Mouse (Mus musculus): ENCODE measurements around the gene Myo1f. TPM values are rescaled to one million over a fixed set of nuclear protein-coding genes. Genes with fewer than 3 reads are reported as not detected.

Myo1f gene
- total and polyA plus RNA-seq, 3 experiments = 0.08 to 0.40 TPM; not detected in 1

DNA sequence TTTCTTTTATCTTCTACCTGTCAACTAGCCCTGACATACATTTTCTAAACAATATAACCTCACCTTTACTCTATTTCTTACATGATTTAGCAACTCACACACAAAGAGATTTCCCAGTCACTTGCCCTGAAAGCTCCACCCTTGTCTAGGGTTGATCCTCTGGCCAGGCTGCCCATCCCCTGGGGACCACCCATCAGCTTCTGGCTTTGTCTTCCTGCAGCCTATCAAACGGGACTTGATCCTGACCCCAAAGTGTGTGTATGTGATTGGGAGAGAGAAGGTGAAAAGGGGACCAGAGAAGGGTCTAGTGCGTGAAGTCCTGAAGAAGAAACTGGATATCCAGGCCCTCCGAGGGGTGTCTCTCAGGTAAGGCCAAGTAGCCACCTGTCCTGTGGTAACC lies 45.3 kb downstream of the Myo1f start:
- DNase-seq (ENCODE audit: low read depth, low spot score) = no peak
- no peaks in the 10 kb centered on the region for H3K9me3 ChIP-seq (replicated peaks; ENCODE audit: insufficient read depth, low read length)
- H3K4me3 ChIP-seq (ENCODE audit: control insufficient read depth in 1 of 2, insufficient read depth in 1 of 2, low read depth in 2 of 2, low read length in 2 of 2) = no peak overlapping the region
- no peak overlapping the region for H3K27ac ChIP-seq (ENCODE audit: control insufficient read depth, low read depth, low read length)
- TF ChIP-seq POLR2AphosphoS5 (IDR thresholded peaks at IDR 0.05; ENCODE audit: borderline replicate concordance, low read depth, low read length) = no peak
- no peak for TF ChIP-seq ZNF384 (IDR thresholded peaks at IDR 0.05; ENCODE audit: low read depth, low read length)
- TF ChIP-seq GATA1 (IDR thresholded peaks at IDR 0.05; ENCODE audit: low read depth, low read length) = no peak
- no peak for TF ChIP-seq SMC3 (IDR thresholded peaks at IDR 0.05; ENCODE audit: low read depth, low read length)
- TF ChIP-seq MAZ (IDR thresholded peaks at IDR 0.05; ENCODE audit: low read depth, low read length) = no peak
- no peak for TF ChIP-seq USF2 (IDR thresholded peaks at IDR 0.05; ENCODE audit: borderline replicate concordance in 1 of 2, insufficient read depth in 1 of 2, low read depth in 1 of 2, low read length in 2 of 2)
- H3K4me1 ChIP-seq (ENCODE audit: control insufficient read depth in 1 of 2, insufficient read depth in 2 of 2, low read length in 2 of 2) = no peaks in the 10 kb centered on the region
- H3K36me3 ChIP-seq (ENCODE audit: control insufficient read depth in 1 of 2, insufficient read depth in 2 of 2, low read length in 2 of 2) = no peaks in the 10 kb centered on the region
- no peak overlapping the region for H3K9ac ChIP-seq (ENCODE audit: control insufficient read depth, low read depth, low read length, poor library complexity, severe bottlenecking)
- peaks cover 0 to 4% of the 10 kb centered on the region in 2 experiments; a peak in 3 of 4 replicates for H3K27me3 ChIP-seq (ENCODE audit: control insufficient read depth in 1 of 2, insufficient read depth in 2 of 2, low read length in 2 of 2)
- no peaks in the 10 kb centered on the region for H3K79me2 ChIP-seq (ENCODE audit: control insufficient read depth, insufficient read depth, low read length, poor library complexity)

DNA sequence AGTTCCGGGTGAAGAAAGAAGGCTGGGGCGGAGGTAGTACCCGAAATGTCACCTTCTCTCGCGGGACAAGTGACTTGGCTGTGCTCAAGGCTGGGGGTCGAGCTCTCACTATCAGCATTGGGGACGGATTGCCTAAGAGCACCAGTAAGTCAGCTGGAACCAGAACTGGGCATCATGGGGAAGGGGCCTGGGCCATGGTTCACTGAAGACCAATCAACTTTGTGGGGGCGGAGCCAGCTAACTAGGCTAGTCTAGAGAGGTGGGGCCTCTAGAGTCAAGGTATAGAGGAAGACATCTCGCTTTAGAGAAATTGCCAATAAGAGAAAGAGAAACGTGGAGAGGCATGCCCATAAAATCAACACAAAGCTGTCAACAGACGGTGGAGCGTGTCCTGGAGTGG lies 46.4 kb downstream of the Myo1f start:
- no peak overlapping the region for H3K4me3 ChIP-seq (ENCODE audit: control insufficient read depth in 1 of 2, insufficient read depth in 1 of 2, low read depth in 2 of 2, low read length in 2 of 2)
- DNase-seq (ENCODE audit: low read depth, low spot score) = no peak
- H3K79me2 ChIP-seq (ENCODE audit: control insufficient read depth, insufficient read depth, low read length, poor library complexity) = no peaks in the 10 kb centered on the region
- no peak overlapping the region for H3K27ac ChIP-seq (ENCODE audit: control insufficient read depth, low read depth, low read length)
- H3K27me3 ChIP-seq (ENCODE audit: control insufficient read depth in 1 of 2, insufficient read depth in 2 of 2, low read length in 2 of 2) = peaks cover 0 to 4% of the 10 kb centered on the region in 2 experiments; a peak in 3 of 4 replicates
- H3K9ac ChIP-seq (ENCODE audit: control insufficient read depth, low read depth, low read length, poor library complexity, severe bottlenecking) = no peak overlapping the region
- H3K4me1 ChIP-seq (ENCODE audit: control insufficient read depth in 1 of 2, insufficient read depth in 2 of 2, low read length in 2 of 2) = no peaks in the 10 kb centered on the region
- no peaks in the 10 kb centered on the region for H3K36me3 ChIP-seq (ENCODE audit: control insufficient read depth in 1 of 2, insufficient read depth in 2 of 2, low read length in 2 of 2)
- TF ChIP-seq E2F4 (IDR thresholded peaks at IDR 0.05; ENCODE audit: borderline replicate concordance, low read depth, low read length) (no peak), RAD21 (IDR thresholded peaks at IDR 0.05; ENCODE audit: low read depth, low read length) (no peak), MXI1 (IDR thresholded peaks at IDR 0.05; ENCODE audit: low read depth, low read length) (no peak), CTCF (IDR thresholded peaks at IDR 0.05 in 2 of 3, conservative IDR thresholded peaks at IDR 0.05 in 1 of 3; ENCODE audit: control insufficient read depth in 1 of 3, insufficient read depth in 1 of 3, low read depth in 2 of 3, low read length in 3 of 3, poor library complexity in 1 of 3, severe bottlenecking in 1 of 3) (no peak), POLR2A (IDR thresholded peaks at IDR 0.05; ENCODE audit: control insufficient read depth in 1 of 2, insufficient read depth in 1 of 2, low read depth in 1 of 2, low read length in 2 of 2, poor library complexity in 1 of 2) (no peak), RCOR1 (IDR thresholded peaks at IDR 0.05; ENCODE audit: low read depth, low read length) (no peak), ETS1 (IDR thresholded peaks at IDR 0.05; ENCODE audit: low read depth, low read length) (no peak), USF1 (IDR thresholded peaks at IDR 0.05; ENCODE audit: low read depth, low read length) (no peak), BHLHE40 (IDR thresholded peaks at IDR 0.05; ENCODE audit: borderline replicate concordance, low read depth, low read length) (no peak), EP300 (IDR thresholded peaks at IDR 0.05; ENCODE audit: low read depth in 1 of 2, low read length in 2 of 2) (no peak), SIN3A (IDR thresholded peaks at IDR 0.05; ENCODE audit: low read length) (no peak), POLR2AphosphoS5 (IDR thresholded peaks at IDR 0.05; ENCODE audit: borderline replicate concordance, low read depth, low read length) (no peak), KAT2A (conservative IDR thresholded peaks at IDR 0.05; ENCODE audit: low read depth, low read length) (no peak), ZC3H11A (IDR thresholded peaks at IDR 0.05; ENCODE audit: low read depth, low read length) (no peak), TBP (IDR thresholded peaks at IDR 0.05; ENCODE audit: low read depth, low read length) (no peak), SMC3 (IDR thresholded peaks at IDR 0.05; ENCODE audit: low read depth, low read length) (no peak), POLR2AphosphoS2 (IDR thresholded peaks at IDR 0.05; ENCODE audit: low read length) (no peak)
- H3K9me3 ChIP-seq (replicated peaks; ENCODE audit: insufficient read depth, low read length) = no peaks in the 10 kb centered on the region

Measured in MEL (cell line).